Mouse (Mus musculus): Measurements from ENCODE around the gene Gm1043. TPM values are rescaled to one million over a fixed set of nuclear protein-coding genes. Genes with fewer than 3 reads are reported as not detected.

Gene Gm1043
- polyA plus RNA-seq, 1 experiment, result not detected

GRCm38 (mm10) chr5:37240550-37240949, 155.4 kb downstream of the Gm1043 start:
- Histone ChIP-seq H3K36me3 (ENCODE audit: control insufficient read depth) (no peaks in the 10 kb centered on the region), H3K4me1 (ENCODE audit: control insufficient read depth) (peaks cover 7% of the 10 kb centered on the region), H3K27me3 (ENCODE audit: control insufficient read depth) (peaks cover 54% of the 10 kb centered on the region), H3K4me3 (replicated peaks) (no peak overlapping the region), H3K9me3 (ENCODE audit: control insufficient read depth, low read length) (peaks cover 10% of the 10 kb centered on the region; the same call in 1 of the 2 replicates)
- no peak for TF ChIP-seq TAL1 (IDR thresholded peaks at IDR 0.05; ENCODE audit: low read length)
- TF ChIP-seq GATA1 (IDR thresholded peaks at IDR 0.05; ENCODE audit: low read length), result no peak

GRCm38 (mm10) chr5:37241224-37241623, 156.1 kb downstream of the Gm1043 start:
- H3K4me1 ChIP-seq (ENCODE audit: control insufficient read depth), result peaks cover 7% of the 10 kb centered on the region
- peaks cover 10% of the 10 kb centered on the region; the same call in 1 of the 2 replicates for H3K9me3 ChIP-seq (ENCODE audit: control insufficient read depth, low read length)
- H3K36me3 ChIP-seq (ENCODE audit: control insufficient read depth), result no peaks in the 10 kb centered on the region
- H3K4me3 ChIP-seq (replicated peaks), result no peak overlapping the region
- peaks cover 61% of the 10 kb centered on the region for H3K27me3 ChIP-seq (ENCODE audit: control insufficient read depth)
- no peak for TF ChIP-seq GATA1 (IDR thresholded peaks at IDR 0.05; ENCODE audit: low read length)
- no peak for TF ChIP-seq TAL1 (IDR thresholded peaks at IDR 0.05; ENCODE audit: low read length)

- Histone ChIP-seq H3K27me3 (ENCODE audit: control insufficient read depth) (peaks cover 66% of the 10 kb centered on the region), H3K9me3 (ENCODE audit: control insufficient read depth, low read length) (peaks cover 10% of the 10 kb centered on the region; the same call in 1 of the 2 replicates)
These were observed 156.5 kb downstream of the Gm1043 start, which contains the start of gene Crmp1 for GRCm38 (mm10) chr5:37241651-37242151. Gene Crmp1, plus strand, starts transcription at chr5:37241940.

GRCm38 (mm10) chr5:37242360-37243168, 157.4 kb downstream of the Gm1043 start:
- H3K4me1 ChIP-seq (ENCODE audit: control insufficient read depth), result peaks cover 7% of the 10 kb centered on the region
- TF ChIP-seq GATA1 (IDR thresholded peaks at IDR 0.05; ENCODE audit: low read length), result no peak
- TF ChIP-seq TAL1 (IDR thresholded peaks at IDR 0.05; ENCODE audit: low read length), result no peak
- H3K36me3 ChIP-seq (ENCODE audit: control insufficient read depth), result no peaks in the 10 kb centered on the region
- peaks cover 10% of the 10 kb centered on the region; the same call in 1 of the 2 replicates for H3K9me3 ChIP-seq (ENCODE audit: control insufficient read depth, low read length)
- no peak overlapping the region for H3K4me3 ChIP-seq (replicated peaks)
- H3K27me3 ChIP-seq (ENCODE audit: control insufficient read depth), result peaks cover 73% of the 10 kb centered on the region

More at GRCm38 (mm10) chr5:37241651-37242151, 156.5 kb downstream of the Gm1043 start, which contains the start of gene Crmp1:
- Histone ChIP-seq H3K36me3 (ENCODE audit: control insufficient read depth) (no peaks in the 10 kb centered on the region), H3K4me1 (ENCODE audit: control insufficient read depth) (peaks cover 7% of the 10 kb centered on the region), H3K4me3 (replicated peaks) (no peak within 1 kb of the TSS)
- no peak for TF ChIP-seq TAL1 (IDR thresholded peaks at IDR 0.05; ENCODE audit: low read length)

- Histone ChIP-seq H3K9me3 (ENCODE audit: control insufficient read depth, low read length) (peaks cover 10% of the 10 kb centered on the region; the same call in 1 of the 2 replicates), H3K27me3 (ENCODE audit: control insufficient read depth) (peaks cover 76% of the 10 kb centered on the region)
These were observed 158.2 kb downstream of the Gm1043 start for GRCm38 (mm10) chr5:37243169-37243886.

GRCm38 (mm10) chr5:37244161-37244560, 159.0 kb downstream of the Gm1043 start:
- H3K27me3 ChIP-seq (ENCODE audit: control insufficient read depth), result peaks cover 76% of the 10 kb centered on the region
- H3K36me3 ChIP-seq (ENCODE audit: control insufficient read depth), result no peaks in the 10 kb centered on the region
- TF ChIP-seq GATA1 (IDR thresholded peaks at IDR 0.05; ENCODE audit: low read length), result no peak
- TF ChIP-seq TAL1 (IDR thresholded peaks at IDR 0.05; ENCODE audit: low read length), result no peak
- H3K4me1 ChIP-seq (ENCODE audit: control insufficient read depth), result peaks cover 7% of the 10 kb centered on the region
- H3K9me3 ChIP-seq (ENCODE audit: control insufficient read depth, low read length), result peaks cover 10% of the 10 kb centered on the region; the same call in 1 of the 2 replicates
- no peak overlapping the region for H3K4me3 ChIP-seq (replicated peaks)

More at GRCm38 (mm10) chr5:37243169-37243886, 158.2 kb downstream of the Gm1043 start:
- peaks cover 7% of the 10 kb centered on the region for H3K4me1 ChIP-seq (ENCODE audit: control insufficient read depth)
- H3K36me3 ChIP-seq (ENCODE audit: control insufficient read depth), result no peaks in the 10 kb centered on the region
- no peak overlapping the region for H3K4me3 ChIP-seq (replicated peaks)
- no peak for TF ChIP-seq TAL1 (IDR thresholded peaks at IDR 0.05; ENCODE audit: low read length)
- no peak for TF ChIP-seq GATA1 (IDR thresholded peaks at IDR 0.05; ENCODE audit: low read length)

GRCm38 (mm10) chr5:37244666-37245242, 159.6 kb downstream of the Gm1043 start:
- Histone ChIP-seq H3K27me3 (ENCODE audit: control insufficient read depth) (peaks cover 76% of the 10 kb centered on the region), H3K36me3 (ENCODE audit: control insufficient read depth) (no peaks in the 10 kb centered on the region), H3K9me3 (ENCODE audit: control insufficient read depth, low read length) (peaks cover 10% of the 10 kb centered on the region; the same call in 1 of the 2 replicates), H3K4me3 (replicated peaks) (no peak overlapping the region), H3K4me1 (ENCODE audit: control insufficient read depth) (peaks cover 7% of the 10 kb centered on the region)
- no peak for TF ChIP-seq GATA1 (IDR thresholded peaks at IDR 0.05; ENCODE audit: low read length)
- no peak for TF ChIP-seq TAL1 (IDR thresholded peaks at IDR 0.05; ENCODE audit: low read length)

GRCm38 (mm10) chr5:37245651-37246050, 160.5 kb downstream of the Gm1043 start:
- TF ChIP-seq GATA1 (IDR thresholded peaks at IDR 0.05; ENCODE audit: low read length) (no peak), TAL1 (IDR thresholded peaks at IDR 0.05; ENCODE audit: low read length) (no peak)
- Histone ChIP-seq H3K4me1 (ENCODE audit: control insufficient read depth) (peaks cover 7% of the 10 kb centered on the region), H3K9me3 (ENCODE audit: control insufficient read depth, low read length) (peaks cover 10% of the 10 kb centered on the region; the same call in 1 of the 2 replicates), H3K27me3 (ENCODE audit: control insufficient read depth) (peaks cover 70% of the 10 kb centered on the region), H3K4me3 (replicated peaks) (no peak overlapping the region), H3K36me3 (ENCODE audit: control insufficient read depth) (no peaks in the 10 kb centered on the region)
